Mouse (Mus musculus) layer of hippocampus, adult 8-10 months (tissue): Measurements from ENCODE around the gene Lhx4. TPM values are rescaled to one million over a fixed set of nuclear protein-coding genes. Genes with fewer than 3 reads are reported as not detected.

Experiments
- DNase-seq, 2 experiments: peaks; one replicate each; pipeline ENCODE4 v3.0.0; 2022; ENCODE audit warnings: low spot score in 2 of 2
- total RNA-seq, 4 experiments: library from RNA; stranded (reverse); gene quantifications; 2 replicates each; pipeline ENCODE4 v1.2.4; 2022

Gene Lhx4
- under 1 TPM in 1 of 4 experiments, not detected in 3; 0.05 TPM for total RNA-seq

GRCm38 (mm10) chr1:155751484-155752255 lies at the start of gene Lhx4:
Lhx4 (minus strand) TSS chr1:155751684.
- DNase-seq = no peak

- DNase-seq = no peak
These were observed 46.5 kb upstream of the Lhx4 start for GRCm38 (mm10) chr1:155798000-155798399.

- DNase-seq = no peak
These were observed 45.9 kb upstream of the Lhx4 start for GRCm38 (mm10) chr1:155797425-155797824.

GRCm38 (mm10) chr1:155796757-155797405 lies 45.4 kb upstream of the Lhx4 start:
- DNase-seq = no peak

GRCm38 (mm10) chr1:155795791-155796233 lies 44.3 kb upstream of the Lhx4 start:
- no peak for DNase-seq

- DNase-seq = no peak
These were observed 43.4 kb upstream of the Lhx4 start for GRCm38 (mm10) chr1:155794855-155795254.

GRCm38 (mm10) chr1:155791919-155792318 lies 40.4 kb upstream of the Lhx4 start:
- no peak for DNase-seq

GRCm38 (mm10) chr1:155790111-155790974 lies 38.9 kb upstream of the Lhx4 start:
- DNase-seq = no peak

- DNase-seq = no peak
These were observed 34.4 kb upstream of the Lhx4 start for GRCm38 (mm10) chr1:155785886-155786285.

GRCm38 (mm10) chr1:155784343-155785205 lies 33.1 kb upstream of the Lhx4 start:
- DNase-seq = peak in 1 of 2 experiments; percentile 45

GRCm38 (mm10) chr1:155782382-155782781 lies 30.9 kb upstream of the Lhx4 start:
- DNase-seq = no peak

- DNase-seq = no peak
These were observed 26.4 kb upstream of the Lhx4 start for GRCm38 (mm10) chr1:155777641-155778625.

- DNase-seq = no peak
These were observed 7.7 kb upstream of the Lhx4 start for GRCm38 (mm10) chr1:155759167-155759566.

- DNase-seq = no peak
These were observed 7.2 kb upstream of the Lhx4 start for GRCm38 (mm10) chr1:155758711-155759110.

- no peak for DNase-seq
These were observed 6.1 kb upstream of the Lhx4 start for GRCm38 (mm10) chr1:155757621-155758020.

- no peak for DNase-seq
These were observed 1.9 kb upstream of the Lhx4 start for GRCm38 (mm10) chr1:155753411-155753810.

GRCm38 (mm10) chr1:155750517-155751178 lies 836 bp downstream of the Lhx4 start:
- no peak for DNase-seq

- no peak for DNase-seq
These were observed 3.6 kb downstream of the Lhx4 start for GRCm38 (mm10) chr1:155747911-155748310.

GRCm38 (mm10) chr1:155747011-155747410 lies 4.5 kb downstream of the Lhx4 start:
- no peak for DNase-seq
